In genomic region chr17:57768622-57769610, GRCm38 (mm10) we compare ENCODE assay signal across 9 mouse cellular contexts. TPM values are rescaled to one million over a fixed set of nuclear protein-coding genes. Genes with fewer than 3 reads are reported as not detected.
DNase-seq lines count a peak whose midpoint lies in the region; ATAC-seq lines count a peak whose summit lies in the region.
"Had no signal": no experiment of that assay in that cellular context is flagged by ENCODE, and none has a peak within 500 bp of the region (broad histone marks: within the 10 kb centered on the region; RNA-seq: fewer than 3 reads in every experiment).

Gene Cntnap5c, plus strand, starts transcription at chr17:57769570.

- 0 out of 2 replicates have a peak, but pooled peaks cover 3% of the 10 kb centered on the region for H3K4me1 ChIP-seq in forebrain, embryonic 12.5 days

- ATAC-seq in forebrain, embryonic 12.5 days (ENCODE audit: low FRiP score): peak; percentile 91

- peak within 1 kb of the TSS; percentile 53 for H3K4me2 ChIP-seq in forebrain, embryonic 12.5 days

- peak; percentile 24 for DNase-seq in layer of hippocampus, adult 11-12 months (ENCODE audit: low spot score)
- DNase-seq in layer of hippocampus, adult 9-10 months (ENCODE audit: low spot score): no peak
- peak; percentile 75 for DNase-seq in brain, adult 2 months (ENCODE audit: low read depth, low spot score)
- DNase-seq in kidney, adult 18-20 months: peak; percentile 69
- DNase-seq in left cerebral cortex, postnatal 4 days: peak; percentile 64
- DNase-seq in ovary, adult 18-20 months (ENCODE audit: low spot score): peak; percentile 18
- DNase-seq in T-cell, adult 2 months (ENCODE audit: low spot score): no peak

- intact Hi-C loops in left cerebral cortex, postnatal 4 days (cut with DNase I): no loop called here

- H3K27me3 ChIP-seq in forebrain, embryonic 12.5 days: peaks cover 3% of the 10 kb centered on the region; the same call in 1 of the 2 replicates

- WGBS in forebrain, embryonic 12.5 days: 19% methylated on average over 26 of the region's 26 CpGs

- H3K36me3 ChIP-seq in forebrain, embryonic 12.5 days (replicated peaks): no peaks in the 10 kb centered on the region

- no peak within 1 kb of the TSS for H3K27ac ChIP-seq in forebrain, embryonic 12.5 days
- H3K27ac ChIP-seq: macrophage had no signal

- H3K9me3 ChIP-seq in forebrain, embryonic 12.5 days: no peaks in the 10 kb centered on the region

- peak within 1 kb of the TSS; percentile 29 for H3K4me3 ChIP-seq in forebrain, embryonic 12.5 days (replicated peaks)

- H3K9ac ChIP-seq in forebrain, embryonic 12.5 days: no peak within 1 kb of the TSS

RNA-seq across cellular contexts. Expression of gene Cntnap5c, which starts in this region (rescaled TPM):
- polyA plus RNA-seq in forebrain, embryonic 12.5 days (2016; fragmentation: Nextera tagmentation; extraction: Ambion mirVana): 0.21 and 0.32 TPM in 2 replicates
- total RNA-seq in left cerebral cortex, postnatal 4 days (2021): 1 to 10 TPM; 7.7 to 7.9 TPM
- polyA plus RNA-seq: macrophage had no signal

Comparison
In these comparisons a context has a peak if more than half of its experiments do, and no peak if none do; other contexts are left out.
1. DNase-seq: peak in layer of hippocampus, adult 11-12 months (single experiment), brain, adult 2 months (single experiment), kidney, adult 18-20 months (single experiment), left cerebral cortex, postnatal 4 days (single experiment) and ovary, adult 18-20 months (single experiment); none in layer of hippocampus, adult 9-10 months (single experiment) and T-cell, adult 2 months (single experiment).
2. Peak in ATAC-seq, H3K4me3 ChIP-seq and H3K4me2 ChIP-seq in forebrain, embryonic 12.5 days; RNA of the gene not detected or under 1 TPM.